Mouse (Mus musculus): ENCODE measurements around the gene Strn3. TPM values are rescaled to one million over a fixed set of nuclear protein-coding genes. Genes with fewer than 3 reads are reported as not detected.

Gene Strn3
- total and polyA plus RNA-seq, 3 experiments = 19.0 to 46.3 (median 29.4) TPM

DNA sequence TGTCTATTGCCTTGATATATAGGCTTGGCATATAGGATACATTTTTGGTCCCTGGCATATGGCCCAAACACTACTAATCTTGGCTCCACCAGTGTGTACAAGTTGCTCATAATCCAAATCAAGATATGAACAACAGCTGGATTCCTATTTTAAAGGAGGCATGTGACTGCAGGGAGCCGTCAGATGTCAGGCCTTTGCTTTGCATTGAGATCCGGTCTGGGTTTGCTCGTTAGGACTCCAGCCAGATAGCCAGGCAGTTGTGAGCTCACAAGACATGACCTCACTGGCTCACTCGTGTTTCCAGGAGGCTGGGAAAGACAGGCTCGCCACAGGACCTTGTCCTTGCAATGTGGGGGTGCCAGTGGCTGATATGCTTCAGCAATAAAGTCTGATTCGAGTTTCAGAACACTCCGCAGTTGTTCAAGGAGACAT, 44.2 kb upstream of the Strn3 start:
- H3K27ac ChIP-seq (ENCODE audit: control insufficient read depth, low read depth, low read length) = no peak overlapping the region
- H3K9me3 ChIP-seq (replicated peaks; ENCODE audit: insufficient read depth, low read length) = no peaks in the 10 kb centered on the region
- DNase-seq (ENCODE audit: low read depth, low spot score) = peak; percentile 22
- H3K4me3 ChIP-seq (ENCODE audit: control insufficient read depth in 1 of 2, insufficient read depth in 1 of 2, low read depth in 2 of 2, low read length in 2 of 2) = no peak overlapping the region
- H3K79me2 ChIP-seq (ENCODE audit: control insufficient read depth, insufficient read depth, low read length, poor library complexity) = no peaks in the 10 kb centered on the region
- peak; percentile 42; the same call in 1 of the 2 replicates for TF ChIP-seq USF1 (IDR thresholded peaks at IDR 0.05; ENCODE audit: low read depth, low read length)
- TF ChIP-seq ETS1 (IDR thresholded peaks at IDR 0.05; ENCODE audit: low read depth, low read length) = peak; percentile 76
- no peak for TF ChIP-seq CHD1 (IDR thresholded peaks at IDR 0.05; ENCODE audit: low read depth, low read length)
- TF ChIP-seq MAX (IDR thresholded peaks at IDR 0.05; ENCODE audit: low read length) = no peak
- no peak overlapping the region for H3K9ac ChIP-seq (ENCODE audit: control insufficient read depth, low read depth, low read length, poor library complexity, severe bottlenecking)
- no peaks in the 10 kb centered on the region; a peak in 1 of 4 replicates for H3K36me3 ChIP-seq (ENCODE audit: control insufficient read depth in 1 of 2, insufficient read depth in 2 of 2, low read length in 2 of 2)
- no peaks in the 10 kb centered on the region; a peak in 1 of 4 replicates for H3K4me1 ChIP-seq (ENCODE audit: control insufficient read depth in 1 of 2, insufficient read depth in 2 of 2, low read length in 2 of 2)
- no peaks in the 10 kb centered on the region for H3K27me3 ChIP-seq (ENCODE audit: control insufficient read depth in 1 of 2, insufficient read depth in 2 of 2, low read length in 2 of 2)

DNA sequence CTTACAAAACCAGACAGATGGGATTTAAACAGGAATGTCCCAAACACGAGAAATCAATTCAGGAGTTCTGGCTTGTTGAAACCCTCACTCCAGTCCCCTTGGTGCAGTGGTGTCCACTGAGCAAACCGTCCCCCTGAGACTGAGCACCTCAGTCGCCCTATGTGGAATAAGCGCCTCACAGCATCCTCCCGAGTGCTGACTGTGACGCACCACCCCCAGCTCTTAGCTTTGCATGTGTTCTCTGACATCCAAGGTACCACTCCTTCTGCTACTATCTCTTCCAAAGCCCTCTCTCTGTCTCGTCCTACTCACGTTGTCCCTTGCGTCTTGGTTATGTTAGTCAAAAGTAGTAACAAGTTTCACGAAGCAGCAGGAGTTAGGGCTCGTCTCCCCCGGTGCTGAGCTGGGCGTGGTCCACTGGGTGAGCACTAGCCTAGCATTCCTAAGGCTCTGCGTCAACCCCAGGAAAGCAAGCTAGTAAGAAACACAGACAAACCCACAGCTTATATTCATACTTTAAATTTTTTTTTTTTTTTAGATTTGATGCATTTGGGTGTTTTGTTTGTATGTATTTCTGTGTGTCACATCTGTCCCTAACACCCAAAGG, 43.0 kb upstream of the Strn3 start:
- no peak overlapping the region for H3K27ac ChIP-seq (ENCODE audit: control insufficient read depth, low read depth, low read length)
- no peaks in the 10 kb centered on the region for H3K9me3 ChIP-seq (replicated peaks; ENCODE audit: insufficient read depth, low read length)
- no peak for TF ChIP-seq TCF12 (IDR thresholded peaks at IDR 0.05; ENCODE audit: low read depth, low read length)
- no peak for TF ChIP-seq CHD1 (IDR thresholded peaks at IDR 0.05; ENCODE audit: low read depth, low read length)
- no peak for TF ChIP-seq ZMIZ1 (IDR thresholded peaks at IDR 0.05; ENCODE audit: low read depth, low read length)
- TF ChIP-seq MAX (IDR thresholded peaks at IDR 0.05; ENCODE audit: low read length) = no peak
- no peak for TF ChIP-seq HCFC1 (IDR thresholded peaks at IDR 0.05; ENCODE audit: low read depth, low read length)
- TF ChIP-seq USF2 (IDR thresholded peaks at IDR 0.05; ENCODE audit: borderline replicate concordance in 1 of 2, insufficient read depth in 1 of 2, low read depth in 1 of 2, low read length in 2 of 2) = no peak
- TF ChIP-seq NRF1 (IDR thresholded peaks at IDR 0.05; ENCODE audit: insufficient read depth, low read depth, low read length, poor library complexity, severe bottlenecking) = no peak
- TF ChIP-seq USF1 (IDR thresholded peaks at IDR 0.05; ENCODE audit: low read depth, low read length) = no peak
- no peak for TF ChIP-seq ZNF384 (IDR thresholded peaks at IDR 0.05; ENCODE audit: low read depth, low read length)
- no peak overlapping the region for H3K4me3 ChIP-seq (ENCODE audit: control insufficient read depth in 1 of 2, insufficient read depth in 1 of 2, low read depth in 2 of 2, low read length in 2 of 2)
- H3K9ac ChIP-seq (ENCODE audit: control insufficient read depth, low read depth, low read length, poor library complexity, severe bottlenecking) = no peak overlapping the region
- DNase-seq (ENCODE audit: low read depth, low spot score) = no peak
- H3K27me3 ChIP-seq (ENCODE audit: control insufficient read depth in 1 of 2, insufficient read depth in 2 of 2, low read length in 2 of 2) = no peaks in the 10 kb centered on the region
- H3K36me3 ChIP-seq (ENCODE audit: control insufficient read depth in 1 of 2, insufficient read depth in 2 of 2, low read length in 2 of 2) = no peaks in the 10 kb centered on the region; a peak in 1 of 4 replicates
- no peaks in the 10 kb centered on the region for H3K79me2 ChIP-seq (ENCODE audit: control insufficient read depth, insufficient read depth, low read length, poor library complexity)
- H3K4me1 ChIP-seq (ENCODE audit: control insufficient read depth in 1 of 2, insufficient read depth in 2 of 2, low read length in 2 of 2) = no peaks in the 10 kb centered on the region; a peak in 1 of 4 replicates

DNA sequence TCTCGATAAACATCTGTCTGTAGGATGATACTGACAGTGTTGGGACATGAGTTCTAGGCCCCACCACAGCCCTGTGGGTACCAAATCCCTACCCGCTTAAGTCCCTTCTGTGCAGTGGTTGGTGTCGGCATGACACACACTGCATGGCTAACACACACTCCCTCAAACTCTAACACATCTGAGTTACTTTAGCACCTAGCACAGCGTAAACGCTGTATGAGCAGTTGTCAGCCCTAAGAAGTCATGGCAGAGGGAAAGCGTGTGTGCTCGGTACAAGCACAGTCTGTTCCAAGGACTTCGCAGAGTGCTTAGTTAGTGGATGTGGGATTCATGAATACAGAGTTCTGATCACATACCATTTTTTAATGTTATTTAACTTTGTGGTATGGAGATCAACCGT, 38.1 kb upstream of the Strn3 start:
- H3K79me2 ChIP-seq (ENCODE audit: control insufficient read depth, insufficient read depth, low read length, poor library complexity) = no peaks in the 10 kb centered on the region
- H3K4me3 ChIP-seq (ENCODE audit: control insufficient read depth in 1 of 2, insufficient read depth in 1 of 2, low read depth in 2 of 2, low read length in 2 of 2) = no peak overlapping the region
- no peaks in the 10 kb centered on the region for H3K9me3 ChIP-seq (replicated peaks; ENCODE audit: insufficient read depth, low read length)
- no peaks in the 10 kb centered on the region for H3K27me3 ChIP-seq (ENCODE audit: control insufficient read depth in 1 of 2, insufficient read depth in 2 of 2, low read length in 2 of 2)
- no peak overlapping the region for H3K27ac ChIP-seq (ENCODE audit: control insufficient read depth, low read depth, low read length)
- no peak overlapping the region for H3K9ac ChIP-seq (ENCODE audit: control insufficient read depth, low read depth, low read length, poor library complexity, severe bottlenecking)
- TF ChIP-seq RCOR1 (IDR thresholded peaks at IDR 0.05; ENCODE audit: low read depth, low read length) (no peak), ZC3H11A (IDR thresholded peaks at IDR 0.05; ENCODE audit: low read depth, low read length) (no peak), POLR2AphosphoS5 (IDR thresholded peaks at IDR 0.05; ENCODE audit: borderline replicate concordance, low read depth, low read length) (no peak), ELF1 (IDR thresholded peaks at IDR 0.05; ENCODE audit: low read depth, low read length) (no peak), USF2 (IDR thresholded peaks at IDR 0.05; ENCODE audit: borderline replicate concordance in 1 of 2, insufficient read depth in 1 of 2, low read depth in 1 of 2, low read length in 2 of 2) (no peak)
- no peaks in the 10 kb centered on the region for H3K4me1 ChIP-seq (ENCODE audit: control insufficient read depth in 1 of 2, insufficient read depth in 2 of 2, low read length in 2 of 2)
- DNase-seq (ENCODE audit: low read depth, low spot score) = no peak
- H3K36me3 ChIP-seq (ENCODE audit: control insufficient read depth in 1 of 2, insufficient read depth in 2 of 2, low read length in 2 of 2) = no peaks in the 10 kb centered on the region
